Mouse (Mus musculus) hindbrain, postnatal 0 days (tissue): ENCODE measurements around the gene Rbfox1. TPM values are rescaled to one million over a fixed set of nuclear protein-coding genes. Genes with fewer than 3 reads are reported as not detected.
A peak's percentile ranks its signal among the peaks of the same experiment; 100 is the strongest.

ENCODE experiments used
- ATAC-seq: fragments of 200-750 bp; cut with Nextera tagmentation; 2 replicates; pipeline ENCODE4 v1.8.0; 2017; ENCODE audit warnings: mild to moderate bottlenecking, moderate TSS enrichment, moderate library complexity
- DNase-seq: peaks from one replicate; pipeline ENCODE4 v3.0.0-alpha.2; 2015; ENCODE audit warnings: low spot score
- H3K27ac ChIP-seq: fragments of 300-500 bp; sonication (generic); 2 replicates; pipeline ENCODE4 v1.5.1; 2014; ENCODE audit warnings: mild to moderate bottlenecking
- H3K27me3 ChIP-seq: fragments of 300-500 bp; sonication (generic); 2 replicates; pipeline ENCODE4 v1.6.1; 2014; ENCODE audit warnings: low read length, mixed read lengths; ENCODE audit not compliant: insufficient read depth
- H3K36me3 ChIP-seq: fragments of 300-500 bp; sonication (generic); 2 replicates; pipeline ENCODE4 v1.6.1; 2014; ENCODE audit warnings: low read length, mixed read lengths; ENCODE audit not compliant: insufficient read depth
- H3K4me1 ChIP-seq: fragments of 300-500 bp; sonication (generic); 2 replicates; pipeline ENCODE4 v1.6.1; 2014; ENCODE audit warnings: antibody characterized with exemption, low read length, mixed read lengths; ENCODE audit not compliant: insufficient read depth
- H3K4me2 ChIP-seq: fragments of 300-500 bp; sonication (generic); 2 replicates; pipeline ENCODE4 v1.6.1; 2014; ENCODE audit warnings: low read depth, mild to moderate bottlenecking, low read length, moderate library complexity, mixed read lengths
- H3K4me3 ChIP-seq: fragments of 300-500 bp; sonication (generic); 2 replicates; pipeline ENCODE4 v1.5.1; 2014; ENCODE audit warnings: low read length
- H3K9ac ChIP-seq: fragments of 300-500 bp; sonication (generic); replicated peaks from 2 replicates; pipeline ENCODE4 v1.6.1; 2014; ENCODE audit warnings: mild to moderate bottlenecking, low read length, moderate library complexity, mixed read lengths
- H3K9me3 ChIP-seq: fragments of 300-500 bp; sonication (generic); 2 replicates; pipeline ENCODE4 v1.6.1; 2016; ENCODE audit warnings: low read length, mixed read lengths
- CTCF ChIP-seq: IDR thresholded peaks from 2 replicates; pipeline ENCODE4 v1.5.1; 2016; ENCODE audit warnings: antibody characterized with exemption, control low read depth, low read depth
- WGBS: fragments of 180-500 bp; shearing (Covaris S2); extraction: QIAGEN DNeasy Blood & Tissue Kit; methylation state at CpG from one replicate; pipeline ENCODE4 v1.1.7; 2014; 5-methylcytosine and 5-hydroxymethylcytosine counted together
- polyA plus RNA-seq: library from polyadenylated mRNA; unstranded; fragments of >200 nt; fragmentation: Nextera tagmentation; extraction: Ambion mirVana; gene quantifications from 2 replicates; pipeline ENCODE4 v1.2.1, GENCODE M21; 2015
- total RNA-seq: library from RNA; depleted of rRNA; stranded (reverse); fragments of >200 nt; gene quantifications from 2 replicates; pipeline ENCODE4 v1.2.3, GENCODE M21; 2014

Rbfox1 gene
- total and polyA plus RNA-seq, 2 experiments from 2014 or later, result 158 to 204 TPM

GRCm38 (mm10) chr16:6455349-6455748, 570.2 kb downstream of the Rbfox1 start:
- Histone ChIP-seq H3K4me1 (no peaks in the 10 kb centered on the region), H3K9ac (no peak overlapping the region), H3K9me3 (no peaks in the 10 kb centered on the region), H3K27ac (no peak overlapping the region), H3K4me2 (no peak overlapping the region), H3K4me3 (no peak overlapping the region), H3K27me3 (no peaks in the 10 kb centered on the region), H3K36me3 (no peaks in the 10 kb centered on the region)
- WGBS, result 76% methylated on average over 3 of the region's 3 CpGs
- TF ChIP-seq CTCF, result peak; percentile 49
- ATAC-seq (no peak), DNase-seq (no peak)

GRCm38 (mm10) chr16:6479094-6479590, 594.0 kb downstream of the Rbfox1 start:
- no peak for DNase-seq

GRCm38 (mm10) chr16:6479616-6480410, 594.7 kb downstream of the Rbfox1 start:
- Histone ChIP-seq H3K9me3 (no peaks in the 10 kb centered on the region), H3K27ac (peak overlapping the region; percentile 42; the same call in 1 of the 2 replicates), H3K4me2 (no peak overlapping the region; the same call in 1 of the 2 replicates), H3K4me3 (no peak overlapping the region), H3K27me3 (no peaks in the 10 kb centered on the region), H3K36me3 (no peaks in the 10 kb centered on the region), H3K4me1 (peaks cover 3% of the 10 kb centered on the region), H3K9ac (no peak overlapping the region)
- DNase-seq (peak; percentile 84), ATAC-seq (peak; percentile 80)
- WGBS, result 14% methylated on average over 3 of the region's 3 CpGs
- peak; percentile 25; the same call in 1 of the 2 replicates for TF ChIP-seq CTCF

More at GRCm38 (mm10) chr16:6479094-6479590, 594.0 kb downstream of the Rbfox1 start:
- 28% methylated on average over 1 of the region's 1 CpGs for WGBS
- no peak overlapping the region for H3K9ac ChIP-seq
- no peak; the same call in 1 of the 2 replicates for ATAC-seq
- H3K4me3 ChIP-seq, result no peak overlapping the region
- no peaks in the 10 kb centered on the region for H3K36me3 ChIP-seq
- no peak for TF ChIP-seq CTCF
- no peak overlapping the region for H3K4me2 ChIP-seq
- no peaks in the 10 kb centered on the region for H3K27me3 ChIP-seq
- H3K9me3 ChIP-seq, result no peaks in the 10 kb centered on the region
- peak overlapping the region; percentile 42; the same call in 1 of the 2 replicates for H3K27ac ChIP-seq
- H3K4me1 ChIP-seq, result peaks cover 3% of the 10 kb centered on the region

- ATAC-seq, result peak; percentile 10; the same call in 1 of the 2 replicates
- Histone ChIP-seq H3K27ac (peak overlapping the region; percentile 42; the same call in 1 of the 2 replicates), H3K36me3 (no peaks in the 10 kb centered on the region), H3K4me3 (no peak overlapping the region), H3K9ac (no peak overlapping the region), H3K9me3 (no peaks in the 10 kb centered on the region), H3K27me3 (no peaks in the 10 kb centered on the region), H3K4me2 (no peak overlapping the region; the same call in 1 of the 2 replicates), H3K4me1 (peaks cover 3% of the 10 kb centered on the region)
- peak; percentile 90 for DNase-seq
- peak; percentile 87 for TF ChIP-seq CTCF
- WGBS, result 8% methylated on average over 5 of the region's 5 CpGs
Observed at GRCm38 (mm10) chr16:6480411-6480728, 595.2 kb downstream of the Rbfox1 start.

GRCm38 (mm10) chr16:6483628-6484027, 598.5 kb downstream of the Rbfox1 start:
- H3K4me2 ChIP-seq, result no peak overlapping the region
- 54% methylated on average over 8 of the region's 8 CpGs for WGBS
- no peaks in the 10 kb centered on the region for H3K36me3 ChIP-seq
- peak; percentile 27; the same call in 1 of the 2 replicates for ATAC-seq
- peaks cover 3% of the 10 kb centered on the region; the same call in 1 of the 2 replicates for H3K4me1 ChIP-seq
- no peak overlapping the region for H3K27ac ChIP-seq
- DNase-seq, result peak; percentile 44
- H3K9ac ChIP-seq, result no peak overlapping the region
- H3K9me3 ChIP-seq, result no peaks in the 10 kb centered on the region
- TF ChIP-seq CTCF, result no peak
- H3K4me3 ChIP-seq, result no peak overlapping the region
- H3K27me3 ChIP-seq, result no peaks in the 10 kb centered on the region

- Histone ChIP-seq H3K4me1 (no peaks in the 10 kb centered on the region), H3K27ac (no peak overlapping the region), H3K9me3 (no peaks in the 10 kb centered on the region), H3K4me3 (no peak overlapping the region), H3K36me3 (no peaks in the 10 kb centered on the region), H3K27me3 (no peaks in the 10 kb centered on the region), H3K9ac (no peak overlapping the region), H3K4me2 (no peak overlapping the region)
- no peak for TF ChIP-seq CTCF
- WGBS, result 72% methylated on average over 3 of the region's 3 CpGs
- DNase-seq (no peak), ATAC-seq (no peak)
Observed at GRCm38 (mm10) chr16:6485631-6486030, 600.5 kb downstream of the Rbfox1 start.
